Mouse (Mus musculus) midbrain, embryonic 13.5 days (tissue): Measurements from ENCODE around the gene Rapgef5. TPM values are rescaled to one million over a fixed set of nuclear protein-coding genes. Genes with fewer than 3 reads are reported as not detected.
A peak's percentile ranks its signal among the peaks of the same experiment; 100 is the strongest.
"Not testable (repeated sequence)": the region's sequence is repeated elsewhere in the genome, so short reads cannot be mapped to it uniquely, and the experiment has no call there.

Source experiments
- ATAC-seq: fragments of 200-750 bp; cut with Nextera tagmentation; 2 replicates; pipeline ENCODE4 v1.8.0; 2017; ENCODE audit warnings: mild to moderate bottlenecking, moderate TSS enrichment, moderate library complexity
- H3K27ac ChIP-seq: fragments of 300-500 bp; sonication (generic); 2 replicates; pipeline ENCODE4 v1.5.1; 2015; ENCODE audit warnings: inconsistent platforms, mild to moderate bottlenecking, moderate library complexity
- H3K27me3 ChIP-seq: fragments of 300-500 bp; sonication (generic); 2 replicates; pipeline ENCODE4 v1.6.1; 2015; ENCODE audit warnings: mild to moderate bottlenecking, inconsistent platforms
- H3K36me3 ChIP-seq: fragments of 300-500 bp; sonication (generic); 2 replicates; pipeline ENCODE4 v1.6.1; 2015; ENCODE audit warnings: mild to moderate bottlenecking, inconsistent platforms
- H3K4me1 ChIP-seq: fragments of 300-500 bp; sonication (generic); replicated peaks from 2 replicates; pipeline ENCODE4 v1.6.1; 2015; ENCODE audit warnings: inconsistent platforms
- H3K4me2 ChIP-seq: fragments of 300-500 bp; sonication (generic); replicated peaks from 2 replicates; pipeline ENCODE4 v1.6.1; 2015; ENCODE audit warnings: moderate library complexity, mild to moderate bottlenecking, inconsistent platforms
- H3K4me3 ChIP-seq: fragments of 300-500 bp; sonication (generic); replicated peaks from 2 replicates; pipeline ENCODE4 v1.5.1; 2015; ENCODE audit warnings: mild to moderate bottlenecking, inconsistent platforms
- H3K9ac ChIP-seq: fragments of 300-500 bp; sonication (generic); replicated peaks from 2 replicates; pipeline ENCODE4 v1.6.1; 2015; ENCODE audit warnings: mild to moderate bottlenecking, inconsistent platforms
- H3K9me3 ChIP-seq: fragments of 300-500 bp; sonication (generic); 2 replicates; pipeline ENCODE4 v1.6.1; 2016; ENCODE audit warnings: mild to moderate bottlenecking, inconsistent platforms
- WGBS: fragments of 180-500 bp; shearing (Covaris S2); methylation state at CpG from one replicate; pipeline ENCODE4 v1.1.7; 2015; 5-methylcytosine and 5-hydroxymethylcytosine counted together
- polyA plus RNA-seq: library from polyadenylated mRNA; unstranded; fragments of >200 nt; fragmentation: Nextera tagmentation; extraction: Ambion mirVana; gene quantifications from 2 replicates; pipeline ENCODE4 v1.2.1, GENCODE M21; 2015

The Rapgef5 gene
- polyA plus RNA-seq, 1 experiment from 2014 or later, result 42.1 TPM

DNA sequence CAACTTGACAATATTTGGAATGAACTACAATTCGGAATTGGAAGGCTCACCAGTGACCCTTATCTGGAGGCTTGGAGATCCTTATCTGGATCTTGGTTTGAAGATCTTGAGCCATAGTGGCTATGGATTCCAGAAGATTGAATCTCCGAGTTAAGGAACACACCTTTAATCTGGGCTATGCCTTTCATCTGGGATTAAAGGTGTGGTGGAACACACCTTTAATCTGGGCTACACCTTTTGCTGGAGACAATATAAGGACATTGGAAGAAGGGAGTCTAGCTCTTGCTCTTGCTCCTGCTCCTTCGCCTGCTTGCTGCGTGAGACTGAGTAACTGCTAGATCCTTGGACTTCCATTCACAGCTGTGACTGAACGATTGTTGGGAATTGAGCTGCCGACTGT lies 287.7 kb downstream of the Rapgef5 start, which contains the start of gene Cdca7l:
Gene Cdca7l (plus strand): TSS at position 301 of the 400 bp plus-strand sequence.
- ATAC-seq, H3K36me3 ChIP-seq, H3K4me3 ChIP-seq, H3K9me3 ChIP-seq, H3K27ac ChIP-seq, H3K4me2 ChIP-seq, H3K9ac ChIP-seq: not testable (repeated sequence)
- Histone ChIP-seq H3K4me1 (peaks cover 31% of the 10 kb centered on the region), H3K27me3 (peaks cover 14% of the 10 kb centered on the region; the same call in 1 of the 2 replicates)
- 100% methylated on average over 1 of the region's 6 CpGs for WGBS

GRCm38 (mm10) chr12:117805576-117805975 lies 289.3 kb downstream of the Rapgef5 start:
- Histone ChIP-seq H3K36me3 (no peaks in the 10 kb centered on the region), H3K9ac (no peak overlapping the region), H3K4me2 (peak overlapping the region; percentile 22; the same call in 1 of the 2 replicates), H3K9me3 (no peaks in the 10 kb centered on the region), H3K27ac (no peak overlapping the region), H3K27me3 (peaks cover 14% of the 10 kb centered on the region; the same call in 1 of the 2 replicates), H3K4me1 (peaks cover 47% of the 10 kb centered on the region), H3K4me3 (no peak overlapping the region)
- no peak for ATAC-seq
- WGBS, result 70% methylated on average over 4 of the region's 4 CpGs

GRCm38 (mm10) chr12:117806007-117806451 lies 289.8 kb downstream of the Rapgef5 start:
- Histone ChIP-seq H3K4me1 (peaks cover 47% of the 10 kb centered on the region), H3K9ac (no peak overlapping the region), H3K4me2 (peak overlapping the region; percentile 22), H3K27me3 (peaks cover 14% of the 10 kb centered on the region; the same call in 1 of the 2 replicates), H3K4me3 (no peak overlapping the region), H3K36me3 (no peaks in the 10 kb centered on the region), H3K27ac (no peak overlapping the region), H3K9me3 (no peaks in the 10 kb centered on the region)
- WGBS, result 33% methylated on average over 12 of the region's 12 CpGs
- ATAC-seq, result no peak

DNA sequence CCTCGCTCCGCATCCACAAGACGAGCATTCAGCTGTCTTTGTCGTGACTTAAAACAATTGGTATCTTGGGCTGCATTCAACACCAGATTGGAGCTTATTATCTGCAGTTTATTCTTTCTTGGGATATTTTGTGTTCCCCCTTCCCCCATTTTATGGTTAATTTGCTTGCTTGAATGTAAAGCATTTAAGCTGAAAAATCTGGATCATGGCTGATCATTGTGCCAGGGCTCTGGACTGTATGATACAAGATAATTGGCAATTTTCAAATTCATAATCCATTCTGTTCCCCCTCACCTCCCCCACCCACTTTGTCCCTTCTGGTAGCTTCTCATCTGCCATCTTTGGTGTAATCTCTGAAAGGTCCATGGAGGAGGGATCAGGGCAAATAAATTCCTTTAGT lies 290.2 kb downstream of the Rapgef5 start:
- H3K4me1 ChIP-seq, result peaks cover 47% of the 10 kb centered on the region
- no peaks in the 10 kb centered on the region for H3K9me3 ChIP-seq
- 31% methylated on average over 4 of the region's 4 CpGs for WGBS
- no peak for ATAC-seq
- no peak overlapping the region for H3K9ac ChIP-seq
- no peaks in the 10 kb centered on the region for H3K36me3 ChIP-seq
- H3K4me2 ChIP-seq, result peak overlapping the region; percentile 22
- H3K27ac ChIP-seq, result no peak overlapping the region
- peaks cover 18% of the 10 kb centered on the region for H3K27me3 ChIP-seq
- H3K4me3 ChIP-seq, result no peak overlapping the region

GRCm38 (mm10) chr12:117807637-117808036 lies 291.4 kb downstream of the Rapgef5 start:
- WGBS, result 34% methylated on average over 10 of the region's 12 CpGs
- Histone ChIP-seq H3K27ac (no peak overlapping the region), H3K9me3 (no peaks in the 10 kb centered on the region), H3K4me1 (peaks cover 47% of the 10 kb centered on the region), H3K4me3 (no peak overlapping the region), H3K36me3 (no peaks in the 10 kb centered on the region), H3K27me3 (peaks cover 29% of the 10 kb centered on the region), H3K4me2 (peak overlapping the region; percentile 53), H3K9ac (no peak overlapping the region)
- ATAC-seq, result no peak

DNA sequence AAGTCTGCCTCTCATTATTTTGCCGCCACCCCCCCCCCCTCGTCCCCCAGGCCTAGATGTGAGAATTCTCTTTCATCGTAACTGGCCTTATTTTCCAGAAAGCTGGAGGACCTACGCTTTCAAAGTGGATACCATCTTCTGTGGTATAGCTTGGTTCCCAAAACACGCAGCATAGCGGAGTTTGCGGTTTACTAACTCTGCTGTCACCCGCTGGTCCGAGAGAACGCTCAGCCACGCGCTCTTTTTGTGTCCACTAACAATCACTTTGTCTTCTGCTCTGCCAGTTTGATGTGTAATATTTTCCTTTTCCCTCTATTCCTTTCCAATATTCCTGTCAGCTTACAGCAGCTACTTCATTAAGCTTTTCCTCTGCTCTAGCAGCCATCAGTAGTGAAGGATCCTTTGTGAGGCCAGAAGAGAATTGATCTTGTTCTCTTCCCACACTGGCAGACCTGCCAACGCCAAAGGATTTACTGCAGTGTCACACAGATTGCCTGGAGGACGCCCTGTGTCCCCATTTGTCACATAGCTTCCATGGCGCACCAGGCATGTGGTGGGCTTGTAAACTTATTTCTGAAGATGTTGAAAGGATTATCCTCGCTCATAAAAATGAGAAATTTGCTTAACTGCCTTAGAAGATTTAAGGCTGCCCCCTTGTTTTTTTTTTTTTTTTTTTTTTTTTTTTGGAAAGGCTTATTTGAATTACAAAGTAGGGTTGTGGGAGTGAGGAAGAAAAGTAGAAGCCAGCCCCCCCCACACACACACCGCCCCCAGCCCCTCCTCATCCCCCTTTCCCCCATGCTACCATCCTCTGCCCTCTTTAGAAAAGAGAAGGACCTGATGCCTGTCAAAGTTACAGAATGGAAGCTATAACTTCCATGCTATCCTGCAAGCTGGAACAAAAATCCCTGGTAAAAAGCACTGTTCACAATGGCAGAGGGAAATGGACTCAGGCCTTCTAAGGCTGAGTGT lies 292.4 kb downstream of the Rapgef5 start:
- Histone ChIP-seq H3K36me3 (no peaks in the 10 kb centered on the region), H3K27me3 (peaks cover 37% of the 10 kb centered on the region), H3K4me1 (peaks cover 47% of the 10 kb centered on the region), H3K9ac (0 out of 2 replicates have a peak overlapping the region, but pooled peaks have one; percentile 16), H3K9me3 (no peaks in the 10 kb centered on the region), H3K4me3 (peak overlapping the region; percentile 27), H3K4me2 (peak overlapping the region; percentile 53), H3K27ac (peak overlapping the region; percentile 62)
- WGBS, result 19% methylated on average over 17 of the region's 17 CpGs
- ATAC-seq, result peak; percentile 71
